Mouse (Mus musculus) intestine, postnatal 0 days (tissue): ENCODE measurements around the gene Prph. TPM values are rescaled to one million over a fixed set of nuclear protein-coding genes. Genes with fewer than 3 reads are reported as not detected.

Experiments
- ATAC-seq: fragments of 200-750 bp; cut with Nextera tagmentation; 2 replicates; pipeline ENCODE4 v1.8.0; 2017; ENCODE audit warnings: mild to moderate bottlenecking, moderate TSS enrichment, moderate library complexity
- H3K27ac ChIP-seq: fragments of 300-500 bp; sonication (generic); 2 replicates; pipeline ENCODE4 v1.5.1; 2014; ENCODE audit warnings: mild to moderate bottlenecking, low read depth, low read length, moderate library complexity
- H3K27me3 ChIP-seq: fragments of 300-500 bp; sonication (generic); replicated peaks from 2 replicates; pipeline ENCODE4 v1.6.1; 2014; ENCODE audit warnings: low read length, mixed read lengths; ENCODE audit not compliant: control insufficient read depth, insufficient read depth
- H3K36me3 ChIP-seq: fragments of 300-500 bp; sonication (generic); 2 replicates; pipeline ENCODE4 v1.6.1; 2014; ENCODE audit warnings: mild to moderate bottlenecking, moderate library complexity; ENCODE audit not compliant: control insufficient read depth, insufficient read depth
- H3K4me1 ChIP-seq: fragments of 300-500 bp; sonication (generic); replicated peaks from 2 replicates; pipeline ENCODE4 v1.6.1; 2014; ENCODE audit warnings: antibody characterized with exemption, low read length, mixed read lengths; ENCODE audit not compliant: control insufficient read depth, insufficient read depth
- H3K4me2 ChIP-seq: fragments of 300-500 bp; sonication (generic); replicated peaks from 2 replicates; pipeline ENCODE4 v1.6.1; 2014; ENCODE audit warnings: low read depth, mild to moderate bottlenecking, moderate library complexity
- H3K4me3 ChIP-seq: fragments of 300-500 bp; sonication (generic); 2 replicates; pipeline ENCODE4 v1.5.1; 2014; ENCODE audit warnings: low read depth, low read length
- H3K9ac ChIP-seq: fragments of 300-500 bp; sonication (generic); 2 replicates; pipeline ENCODE4 v1.6.1; 2014; ENCODE audit warnings: mild to moderate bottlenecking, low read depth, low read length
- H3K9me3 ChIP-seq: fragments of 300-500 bp; sonication (generic); 2 replicates; pipeline ENCODE4 v1.6.1; 2016; ENCODE audit warnings: mixed run types; ENCODE audit not compliant: control insufficient read depth
- CTCF ChIP-seq: sonication (generic); IDR thresholded peaks from 2 replicates; pipeline ENCODE4 v1.5.1; 2016; ENCODE audit warnings: low read depth, mild to moderate bottlenecking, control low read depth, antibody characterized with exemption, moderate library complexity
- WGBS: fragments of 180-500 bp; shearing (Covaris S2); extraction: QIAGEN DNeasy Blood & Tissue Kit; methylation state at CpG from one replicate; pipeline ENCODE4 v1.1.7; 2014; 5-methylcytosine and 5-hydroxymethylcytosine counted together
- polyA plus RNA-seq: library from polyadenylated mRNA; unstranded; fragments of >200 nt; fragmentation: Nextera tagmentation; extraction: Ambion mirVana; gene quantifications from 2 replicates; pipeline ENCODE4 v1.2.1, GENCODE M21; 2015

The Prph gene
- polyA plus RNA-seq, 1 experiment from 2014 or later: 29.8 TPM

GRCm38 (mm10) chr15:99085997-99086396 is 31.0 kb downstream of the Prph start:
- Histone ChIP-seq H3K27me3 (peaks cover 40% of the 10 kb centered on the region), H3K27ac (no peak overlapping the region), H3K36me3 (0 out of 2 replicates have a peak, but pooled peaks cover 2% of the 10 kb centered on the region), H3K9me3 (no peaks in the 10 kb centered on the region), H3K4me1 (0 out of 2 replicates have a peak, but pooled peaks cover 4% of the 10 kb centered on the region), H3K9ac (no peak overlapping the region), H3K4me2 (no peak overlapping the region), H3K4me3 (no peak overlapping the region)
- 77% methylated on average over 4 of the region's 4 CpGs for WGBS
- no peak for TF ChIP-seq CTCF
- ATAC-seq: no peak

GRCm38 (mm10) chr15:99087253-99088075 is 32.5 kb downstream of the Prph start, which contains the start of gene C1ql4:
Gene C1ql4 (minus strand): TSS chr15:99087817.
- no peak for ATAC-seq
- WGBS: 13% methylated on average over 60 of the region's 60 CpGs
- Histone ChIP-seq H3K4me2 (peak within 1 kb of the TSS; percentile 57), H3K9ac (no peak within 1 kb of the TSS), H3K36me3 (no peaks in the 10 kb centered on the region), H3K4me1 (0 out of 2 replicates have a peak, but pooled peaks cover 4% of the 10 kb centered on the region), H3K27me3 (peaks cover 49% of the 10 kb centered on the region), H3K27ac (no peak within 1 kb of the TSS), H3K9me3 (no peaks in the 10 kb centered on the region), H3K4me3 (peak within 1 kb of the TSS; percentile 33)
- peak; percentile 70 for TF ChIP-seq CTCF

DNA sequence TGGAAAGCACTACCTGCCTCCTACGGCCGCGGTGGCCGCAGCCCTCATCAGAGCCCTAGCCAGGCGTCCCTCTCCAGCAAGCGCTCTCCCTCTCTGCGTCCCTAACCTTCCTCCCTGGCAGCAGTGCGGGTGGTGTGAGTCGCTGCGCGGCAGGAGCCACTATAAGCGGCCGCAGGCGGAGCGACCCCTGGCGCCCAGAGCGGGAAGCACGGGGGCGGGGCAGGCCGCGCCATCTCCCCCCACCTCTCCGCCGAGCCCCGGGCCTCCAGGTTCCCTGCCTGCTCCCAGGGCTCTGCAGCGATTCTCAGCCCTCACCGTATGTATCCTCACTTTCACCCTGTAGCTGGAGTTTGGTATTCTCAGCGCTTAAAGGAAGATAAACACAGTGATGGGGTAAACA is 33.3 kb downstream of the Prph start:
- Histone ChIP-seq H3K4me3 (peak overlapping the region; percentile 33), H3K9ac (no peak overlapping the region), H3K4me2 (peak overlapping the region; percentile 57), H3K27ac (no peak overlapping the region), H3K4me1 (0 out of 2 replicates have a peak, but pooled peaks cover 4% of the 10 kb centered on the region), H3K9me3 (no peaks in the 10 kb centered on the region), H3K36me3 (no peaks in the 10 kb centered on the region), H3K27me3 (peaks cover 57% of the 10 kb centered on the region)
- peak; percentile 34 for ATAC-seq
- TF ChIP-seq CTCF: peak; percentile 93
- WGBS: under 1% methylated on average over 27 of the region's 27 CpGs

DNA sequence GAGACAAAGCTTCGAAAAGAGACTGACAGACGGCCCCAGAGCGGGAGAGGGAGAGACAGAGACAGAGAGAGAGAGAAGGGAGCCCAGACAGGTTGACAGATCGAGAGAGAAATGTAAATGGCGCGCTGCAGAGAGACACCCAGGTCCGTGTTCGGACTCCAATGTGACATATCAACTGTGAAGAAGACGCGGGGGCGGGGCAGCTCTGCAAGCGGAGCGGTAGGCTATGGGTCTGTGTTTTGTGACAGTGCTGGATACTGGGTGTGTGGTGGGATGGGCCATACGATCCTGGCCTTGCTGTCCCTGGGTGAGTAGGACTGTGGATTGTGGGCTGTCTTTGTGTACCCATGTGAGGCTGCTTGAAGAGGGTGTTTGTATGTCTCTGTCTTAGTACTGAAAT is 34.1 kb downstream of the Prph start:
- WGBS: 26% methylated on average over 14 of the region's 14 CpGs
- Histone ChIP-seq H3K4me1 (0 out of 2 replicates have a peak, but pooled peaks cover 7% of the 10 kb centered on the region), H3K36me3 (no peaks in the 10 kb centered on the region), H3K4me2 (peak overlapping the region; percentile 57; the same call in 1 of the 2 replicates), H3K27ac (no peak overlapping the region), H3K4me3 (no peak overlapping the region), H3K9ac (no peak overlapping the region), H3K9me3 (no peaks in the 10 kb centered on the region), H3K27me3 (peaks cover 65% of the 10 kb centered on the region)
- ATAC-seq: no peak
- no peak for TF ChIP-seq CTCF

DNA sequence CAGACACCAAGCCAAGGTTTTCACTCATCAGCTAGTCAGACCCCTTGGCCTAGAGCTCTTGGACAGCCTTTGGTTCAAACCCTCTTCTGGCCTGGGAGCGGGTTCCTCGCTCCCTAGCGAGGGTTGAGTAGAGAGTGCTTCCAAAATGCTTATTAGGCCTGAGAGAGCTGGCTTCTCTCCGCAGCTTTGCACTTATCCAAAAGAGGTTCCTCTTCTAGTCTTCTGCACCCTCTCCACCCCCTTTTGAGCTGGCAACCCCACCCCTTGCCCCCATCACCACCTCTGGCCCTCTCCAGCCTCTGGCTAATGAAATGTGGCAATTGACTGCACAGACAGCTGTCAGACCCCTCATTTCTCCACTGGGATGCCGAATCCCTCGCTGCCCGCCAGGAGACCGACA is 37.9 kb downstream of the Prph start, which contains the start of gene Dnajc22:
Dnajc22 (plus strand) TSS at position 301 of the 400 bp plus-strand sequence.
- H3K4me3 ChIP-seq: peak within 1 kb of the TSS; percentile 46
- 0 out of 2 replicates have a peak within 1 kb of the TSS, but pooled peaks have one; percentile 23 for H3K9ac ChIP-seq
- H3K27ac ChIP-seq: no peak within 1 kb of the TSS
- no peak for TF ChIP-seq CTCF
- H3K9me3 ChIP-seq: no peaks in the 10 kb centered on the region
- H3K4me1 ChIP-seq: peaks cover 7% of the 10 kb centered on the region; the same call in 1 of the 2 replicates
- 78% methylated on average over 8 of the region's 8 CpGs for WGBS
- peak within 1 kb of the TSS; percentile 77 for H3K4me2 ChIP-seq
- peaks cover 83% of the 10 kb centered on the region for H3K27me3 ChIP-seq
- ATAC-seq: no peak
- no peaks in the 10 kb centered on the region for H3K36me3 ChIP-seq
